Mouse (Mus musculus): ENCODE results near the gene Arrdc4. TPM values are rescaled to one million over a fixed set of nuclear protein-coding genes. Genes with fewer than 3 reads are reported as not detected.
A peak's percentile ranks its signal among the peaks of the same experiment; 100 is the strongest.

Arrdc4 gene
- total RNA-seq (2021): 1 to 10 TPM; 4.2 to 7.4 TPM
- long read RNA-seq, experiment 1, transcript Arrdc4-201 (8 exons, 3,905 nt): major isoform, 8 of 12 reads
- long read RNA-seq, experiment 1, partial matches to known transcripts: 1 of 12 reads
- long read RNA-seq, experiment 1, other reads (novel, unspliced or antisense): 1 of 12 reads
- long read RNA-seq, experiment 2, transcript Arrdc4-201 (8 exons, 3,905 nt): major isoform, 11 of 17 reads
- long read RNA-seq, experiment 2, partial matches to known transcripts: 1 of 17 reads
- long read RNA-seq, experiment 2, other reads (novel, unspliced or antisense): 4 of 17 reads

DNA sequence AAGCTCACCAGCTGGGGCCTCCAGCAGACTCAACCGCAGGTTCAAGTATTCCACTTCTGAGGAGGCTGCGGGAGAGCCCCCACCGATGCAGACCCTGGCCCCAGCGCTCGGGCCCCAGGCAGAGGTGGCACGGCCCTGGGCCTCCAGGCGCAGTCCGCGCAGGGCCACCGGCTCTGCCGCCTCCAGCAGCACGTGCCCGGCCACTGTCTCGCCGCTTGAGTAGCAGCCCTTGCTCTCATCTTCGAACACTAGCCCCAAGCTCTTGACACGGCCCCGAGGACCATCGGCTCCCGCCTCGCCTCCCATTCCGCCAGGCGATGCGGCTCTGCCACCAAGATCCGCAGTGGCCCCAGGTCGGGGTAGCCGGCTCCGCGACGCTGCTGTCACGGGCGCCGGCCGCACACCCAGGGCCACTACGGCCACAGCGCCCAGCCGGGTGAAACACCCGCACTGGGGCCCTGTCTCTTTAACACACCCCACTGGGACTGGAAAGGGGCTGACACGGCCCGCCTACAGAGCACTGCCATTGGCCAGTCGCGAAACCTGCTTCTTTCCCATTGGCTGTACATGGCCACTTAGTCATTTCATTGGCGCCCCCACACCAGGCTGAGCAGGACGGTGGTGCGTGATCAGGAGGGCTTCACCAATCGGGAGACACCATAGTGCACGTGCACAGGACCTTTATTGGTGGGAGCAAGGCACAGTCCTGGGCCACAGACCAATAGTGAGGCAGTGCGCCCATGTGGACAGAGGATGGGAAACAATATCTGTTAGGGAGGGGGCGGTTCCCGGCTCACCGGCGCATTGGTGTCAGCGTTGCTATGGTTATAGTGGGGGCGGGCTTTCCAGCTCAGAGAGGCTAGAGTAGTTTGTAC is at the start of gene Arrdc4:
Gene Arrdc4 (minus strand): TSS at position 481 of the 875 bp plus-strand sequence.
- Histone ChIP-seq H3K4me3 (peak within 1 kb of the TSS; percentile 56), H3K27ac (peak within 1 kb of the TSS; percentile 78)
- TF ChIP-seq CTCF (IDR thresholded peaks at IDR 0.05): no peak
- DNase-seq (ENCODE audit: extremely low spot score in 1 of 2, low spot score in 2 of 2): peak; percentile 97 to 98
- intact Hi-C loops (cut with DNase I): loop anchor here (5.0 kb wide), 1 partner anchor 83 kb away; no protein-coding TSS in a partner anchor

DNA sequence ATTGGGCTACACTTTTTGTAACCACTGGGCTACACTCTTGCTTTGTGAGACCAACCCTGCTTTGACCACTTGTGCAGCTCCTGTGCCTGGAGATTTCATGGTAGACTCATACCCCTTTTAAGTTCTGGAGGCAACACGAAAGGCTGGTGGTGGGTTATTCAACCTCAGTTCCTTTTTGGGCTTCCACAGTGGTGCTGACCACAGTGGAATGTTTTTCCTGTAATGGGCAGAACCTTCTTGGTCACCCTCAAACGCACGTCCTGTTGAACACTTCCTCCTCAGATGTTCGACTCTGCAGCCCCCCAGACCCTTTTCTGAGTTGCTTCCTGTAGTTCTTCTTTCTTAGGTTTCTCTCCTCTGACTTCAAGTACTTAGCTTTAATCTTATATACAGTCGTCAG is 46.5 kb upstream of the Arrdc4 start:
- H3K4me3 ChIP-seq: no peak overlapping the region
- no peak overlapping the region for H3K27ac ChIP-seq
- no peak for TF ChIP-seq CTCF (IDR thresholded peaks at IDR 0.05)
- intact Hi-C loops (cut with DNase I): no loop called here
- DNase-seq (ENCODE audit: extremely low spot score in 1 of 2, low spot score in 2 of 2): no peak

DNA sequence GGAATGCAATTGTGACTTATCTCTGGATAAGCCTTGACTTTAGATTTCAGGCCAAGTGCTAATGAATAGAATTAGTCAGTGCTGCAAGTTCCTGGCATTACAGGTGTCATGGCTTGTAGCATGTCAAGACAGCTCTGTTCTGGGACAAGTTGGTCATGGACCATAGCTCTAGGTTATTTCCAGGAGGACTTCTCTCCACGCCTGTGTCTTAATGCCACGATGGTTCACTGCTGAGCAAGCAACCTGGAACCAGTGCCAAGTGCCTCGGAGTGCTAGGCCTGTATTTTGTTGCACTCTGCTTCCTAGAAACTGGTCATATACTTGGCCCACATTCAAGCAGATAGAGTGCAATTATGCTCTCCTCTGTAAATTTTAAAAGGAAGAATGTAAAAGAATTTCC is 39.7 kb upstream of the Arrdc4 start:
- intact Hi-C loops (cut with DNase I): no loop called here

DNA sequence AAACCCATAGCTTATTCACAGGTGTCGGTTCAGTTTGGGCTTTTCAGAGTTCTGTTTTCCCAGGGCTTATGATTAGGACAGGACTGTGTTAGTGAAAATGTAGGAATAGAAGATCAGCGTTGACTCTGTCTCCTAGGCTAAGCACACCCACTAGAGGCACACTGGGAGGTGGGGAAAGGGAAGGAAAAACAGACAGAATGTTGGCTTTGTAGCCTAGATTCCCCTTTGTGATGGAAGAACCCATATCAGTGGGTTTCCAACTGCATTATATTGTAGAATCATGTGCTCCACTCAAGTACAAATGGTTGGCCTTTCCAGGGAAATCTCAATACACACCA is 22.7 kb upstream of the Arrdc4 start:
- TF ChIP-seq CTCF (IDR thresholded peaks at IDR 0.05): no peak
- no peak for DNase-seq (ENCODE audit: extremely low spot score in 1 of 2, low spot score in 2 of 2)
- intact Hi-C loops (cut with DNase I): no loop called here
- no peak overlapping the region for H3K4me3 ChIP-seq
- no peak overlapping the region for H3K27ac ChIP-seq

More for the DNA sequence above, 39.7 kb upstream of the Arrdc4 start:
- no peak for TF ChIP-seq CTCF (IDR thresholded peaks at IDR 0.05)
- Histone ChIP-seq H3K4me3 (no peak overlapping the region), H3K27ac (no peak overlapping the region)
- DNase-seq (ENCODE audit: extremely low spot score in 1 of 2, low spot score in 2 of 2): no peak

DNA sequence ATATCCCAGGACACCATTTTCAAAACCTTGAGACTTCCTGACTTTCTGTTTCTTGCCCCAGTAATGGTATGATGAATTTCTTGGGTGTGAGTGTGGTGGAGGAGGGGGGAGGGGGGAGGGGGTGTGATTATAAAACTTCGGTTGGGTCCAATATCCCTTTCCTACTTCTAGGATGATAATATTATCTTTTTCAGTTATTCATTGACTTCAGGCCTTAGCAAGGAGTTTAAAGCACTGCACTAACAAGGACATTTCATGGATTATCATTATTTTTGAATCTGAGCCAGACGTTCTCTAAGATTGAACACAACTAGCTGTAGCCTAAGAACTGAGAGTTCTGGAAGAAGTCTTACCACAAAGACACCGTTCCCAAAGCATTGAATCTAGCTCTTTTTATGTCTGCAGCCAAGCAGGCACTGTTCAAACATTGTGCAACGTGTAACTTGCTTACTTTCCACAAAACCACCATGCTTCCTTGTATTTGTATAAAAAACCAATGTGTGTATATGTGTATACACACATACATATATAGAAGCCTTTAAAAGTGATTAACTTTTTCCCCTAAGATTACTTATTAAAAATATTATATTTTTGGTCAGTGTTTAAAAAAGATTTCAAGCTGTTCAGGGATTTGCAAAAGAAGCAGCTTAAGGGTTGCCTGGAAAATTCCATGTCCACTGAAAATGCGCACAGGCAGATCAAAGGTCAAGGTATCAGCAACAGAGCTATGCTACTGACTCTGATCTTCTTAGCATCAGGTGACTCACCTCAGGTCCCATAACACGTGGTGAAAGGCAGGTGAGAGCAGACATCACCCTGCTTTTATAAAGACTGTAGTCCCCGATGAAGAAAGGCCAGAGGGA is 22.1 kb upstream of the Arrdc4 start:
- no peak for TF ChIP-seq CTCF (IDR thresholded peaks at IDR 0.05)
- Histone ChIP-seq H3K27ac (no peak overlapping the region), H3K4me3 (no peak overlapping the region)
- intact Hi-C loops (cut with DNase I): no loop called here
- no peak for DNase-seq (ENCODE audit: extremely low spot score in 1 of 2, low spot score in 2 of 2)

DNA sequence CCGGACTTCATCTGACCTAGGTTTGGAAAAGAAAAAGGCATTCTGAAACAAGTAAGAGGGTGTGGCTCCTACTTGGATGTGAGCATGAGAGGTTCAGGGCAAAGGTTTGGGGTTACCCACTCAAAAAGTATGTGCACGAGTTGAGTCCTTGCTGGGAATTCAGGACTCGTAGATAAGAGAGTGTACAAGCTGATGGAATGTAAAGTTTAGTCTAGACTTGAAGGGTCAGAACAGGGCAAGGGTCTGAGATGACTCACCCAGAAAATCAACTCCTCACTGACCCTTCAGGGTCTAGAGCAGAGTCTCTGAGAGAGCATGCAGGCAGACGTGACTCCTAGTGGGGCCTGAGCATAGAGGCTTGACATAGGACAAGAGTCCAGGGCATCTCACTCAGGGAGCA is 16.9 kb upstream of the Arrdc4 start:
- H3K27ac ChIP-seq: no peak overlapping the region
- TF ChIP-seq CTCF (IDR thresholded peaks at IDR 0.05): no peak
- no peak overlapping the region for H3K4me3 ChIP-seq
- intact Hi-C loops (cut with DNase I): no loop called here
- no peak for DNase-seq (ENCODE audit: extremely low spot score in 1 of 2, low spot score in 2 of 2)

DNA sequence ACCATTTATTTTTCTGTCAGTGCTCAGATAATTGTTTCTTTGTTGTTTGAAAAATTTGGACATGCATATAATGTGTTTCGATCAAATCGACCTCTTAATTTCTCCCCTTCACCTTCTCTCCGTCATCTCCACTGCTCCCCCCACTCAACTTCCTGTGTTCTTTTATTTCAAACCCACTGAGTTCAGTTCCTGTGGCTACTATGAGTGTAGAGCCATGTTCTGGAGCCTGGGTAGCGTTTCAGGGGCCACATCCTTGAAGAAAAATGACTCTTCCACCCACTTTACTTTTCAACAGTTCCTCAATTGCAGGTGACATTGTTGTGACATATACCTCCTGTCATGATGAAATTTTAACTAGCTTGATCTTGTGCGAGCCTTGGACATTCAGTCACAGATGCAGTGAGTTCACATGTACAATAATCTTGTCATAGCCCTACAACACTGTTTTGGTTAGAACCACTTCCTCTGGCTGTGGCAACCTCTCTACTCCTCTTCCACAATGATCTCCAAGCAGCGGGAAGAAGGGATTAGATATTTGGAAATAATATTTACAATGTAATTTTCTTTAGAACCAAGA is 10.2 kb upstream of the Arrdc4 start:
- DNase-seq (ENCODE audit: extremely low spot score in 1 of 2, low spot score in 2 of 2): no peak
- TF ChIP-seq CTCF (IDR thresholded peaks at IDR 0.05): no peak
- intact Hi-C loops (cut with DNase I): no loop called here
- no peak overlapping the region for H3K27ac ChIP-seq
- no peak overlapping the region for H3K4me3 ChIP-seq

DNA sequence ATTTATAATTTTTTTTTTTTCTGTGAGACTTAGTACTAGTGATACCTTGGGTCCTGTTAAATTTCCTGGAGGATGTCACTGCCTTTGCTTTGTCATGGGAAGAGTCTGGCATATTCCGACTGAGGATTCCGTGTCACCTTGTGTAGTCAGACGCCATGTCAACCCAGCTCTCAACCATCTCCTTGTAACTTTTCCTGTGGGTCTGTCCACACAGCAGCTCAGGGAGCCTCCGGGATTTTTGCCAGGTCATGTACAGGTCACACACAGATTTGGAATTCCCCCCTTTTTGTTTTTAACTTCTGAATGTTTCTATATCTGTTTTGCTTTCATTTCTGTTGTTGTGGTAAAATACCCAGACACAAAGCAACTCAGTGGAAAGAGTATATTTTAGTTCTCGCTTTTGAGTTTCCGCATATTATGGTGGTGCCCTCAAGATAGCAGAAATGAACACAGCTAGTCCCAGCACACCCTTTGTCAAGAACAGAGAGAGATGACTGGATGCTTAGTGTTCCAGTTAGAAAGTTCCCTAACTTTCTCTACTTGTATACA is 7.7 kb upstream of the Arrdc4 start:
- TF ChIP-seq CTCF (IDR thresholded peaks at IDR 0.05): no peak
- intact Hi-C loops (cut with DNase I): no loop called here
- no peak for DNase-seq (ENCODE audit: extremely low spot score in 1 of 2, low spot score in 2 of 2)
- Histone ChIP-seq H3K27ac (no peak overlapping the region), H3K4me3 (no peak overlapping the region)

DNA sequence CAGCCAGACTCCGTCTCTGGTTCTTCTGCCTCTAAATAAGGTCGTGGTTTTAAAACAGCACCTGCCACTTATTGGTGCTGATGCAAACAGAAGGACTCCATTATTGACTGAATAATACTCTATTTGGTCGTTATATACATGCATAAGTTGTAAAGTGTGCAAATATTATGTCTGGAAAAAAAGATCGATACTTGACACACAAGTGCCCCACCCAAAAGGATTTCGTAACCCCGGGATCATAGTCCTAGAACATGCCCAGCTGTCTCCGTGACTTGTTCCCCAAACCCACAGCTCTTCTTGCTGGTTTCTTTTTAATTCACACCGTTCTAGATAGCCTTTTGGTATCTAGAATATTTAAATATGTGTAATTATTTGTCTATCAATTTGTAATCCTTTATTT is 878 bp upstream of the Arrdc4 start:
- intact Hi-C loops (cut with DNase I): loop anchor here (5.0 kb wide), 1 partner anchor 82 kb away; no protein-coding TSS in a partner anchor
- Histone ChIP-seq H3K27ac (no peak overlapping the region), H3K4me3 (peak overlapping the region; percentile 56)

DNA sequence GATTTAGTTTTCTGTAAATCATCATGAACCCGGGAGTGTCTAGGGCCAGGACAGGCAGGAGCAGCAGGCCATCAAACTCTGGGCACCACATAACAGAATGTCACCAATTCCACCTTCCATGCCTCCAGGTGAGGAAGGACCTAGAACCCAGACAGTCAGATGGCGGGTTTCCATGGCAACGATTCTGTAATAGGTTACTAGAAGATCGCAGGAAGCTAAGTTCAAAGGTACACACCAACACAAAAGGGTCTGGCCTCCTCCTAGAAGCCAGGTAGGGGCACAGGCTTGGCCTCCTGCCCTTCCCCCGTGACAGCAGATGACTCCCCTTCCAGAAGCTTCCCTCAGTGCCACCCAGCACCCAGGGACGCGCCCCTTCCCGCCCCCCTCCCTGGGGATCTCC is 680 bp downstream of the Arrdc4 start:
- intact Hi-C loops (cut with DNase I): loop anchor here (5.0 kb wide), 1 partner anchor 84 kb away; no protein-coding TSS in a partner anchor

More for the DNA sequence above, 878 bp upstream of the Arrdc4 start:
- no peak for DNase-seq (ENCODE audit: extremely low spot score in 1 of 2, low spot score in 2 of 2)
- no peak for TF ChIP-seq CTCF (IDR thresholded peaks at IDR 0.05)

DNA sequence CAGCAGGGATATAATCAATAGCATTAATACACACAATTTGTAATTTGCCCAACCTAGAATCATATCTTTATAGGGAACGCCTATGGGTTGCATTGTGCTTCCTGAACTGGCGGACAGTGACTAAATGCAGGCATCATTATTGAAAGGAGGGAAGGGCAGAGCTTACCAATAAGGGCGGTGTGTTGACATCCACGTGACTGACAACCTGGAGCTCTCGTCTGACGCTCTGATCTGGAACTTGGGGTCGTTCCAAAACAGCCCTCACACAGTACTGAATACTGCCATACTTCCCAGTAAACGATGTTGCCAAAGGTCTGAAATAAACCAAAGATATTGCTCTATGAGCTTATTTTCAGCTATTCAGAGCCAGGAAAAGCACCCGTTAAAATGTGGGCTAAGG is 4.4 kb downstream of the Arrdc4 start:
- no peak for DNase-seq (ENCODE audit: extremely low spot score in 1 of 2, low spot score in 2 of 2)
- H3K4me3 ChIP-seq: no peak overlapping the region
- TF ChIP-seq CTCF (IDR thresholded peaks at IDR 0.05): no peak
- no peak overlapping the region for H3K27ac ChIP-seq
- intact Hi-C loops (cut with DNase I): loop anchor here (5.0 kb wide), 1 partner anchor 88 kb away; no protein-coding TSS in a partner anchor

More for the DNA sequence above, 680 bp downstream of the Arrdc4 start:
- Histone ChIP-seq H3K27ac (peak overlapping the region; percentile 78), H3K4me3 (peak overlapping the region; percentile 56)
- DNase-seq (ENCODE audit: extremely low spot score in 1 of 2, low spot score in 2 of 2): peak; percentile 16 to 25
- no peak for TF ChIP-seq CTCF (IDR thresholded peaks at IDR 0.05)

All from left cerebral cortex, adult 2 months (tissue).